Mouse (Mus musculus) ovary, adult 18-20 months (tissue): Measurements from ENCODE around the gene Il27ra.
"Not testable (repeated sequence)": the region's sequence is repeated elsewhere in the genome, so short reads cannot be mapped to it uniquely, and the experiment has no call there.

Source experiments
- DNase-seq: peaks from one replicate; pipeline ENCODE4 v3.0.0; 2022; ENCODE audit warnings: low spot score, mixed read lengths

Il27ra gene

DNA sequence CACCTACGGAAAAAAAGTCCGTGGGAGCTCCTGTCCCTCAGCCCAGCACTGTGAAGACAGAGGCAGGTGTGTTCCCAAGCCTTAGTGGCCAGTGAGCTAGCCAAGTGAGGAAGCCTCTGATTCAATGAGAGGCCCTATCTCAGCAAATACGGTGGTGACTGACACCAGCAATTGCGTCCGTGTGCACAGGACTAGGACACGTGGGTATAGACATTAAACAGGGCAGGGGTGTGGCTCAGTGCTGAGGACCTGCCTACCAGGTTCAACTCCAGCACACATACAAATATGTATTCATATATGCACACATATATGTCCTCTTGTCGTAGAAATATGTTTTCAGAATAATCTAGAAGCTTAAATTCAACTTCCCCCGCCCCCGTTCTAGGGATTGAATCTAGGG is 22.7 kb downstream of the Il27ra start:
- DNase-seq, result no peak

DNA sequence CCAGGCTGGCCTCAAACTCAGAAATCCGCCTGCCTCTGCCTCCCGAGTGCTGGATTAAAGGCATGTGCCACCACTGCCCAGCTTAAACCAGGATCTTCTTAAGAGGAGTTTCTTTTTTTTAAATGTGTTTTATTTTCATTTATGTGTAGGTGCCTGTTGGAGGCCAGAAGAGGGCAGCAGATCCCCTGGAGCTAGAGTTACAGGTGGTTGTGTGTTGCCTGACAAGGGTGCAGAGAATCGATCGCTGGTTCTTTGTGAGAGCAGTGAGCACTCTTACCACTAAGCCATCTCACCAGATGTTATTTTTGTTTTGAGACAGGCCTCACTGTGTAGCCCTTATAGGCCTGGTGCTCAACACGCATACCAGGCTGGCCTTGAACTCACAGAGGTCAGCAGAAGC is 26.6 kb downstream of the Il27ra start:
- DNase-seq, result no peak

DNA sequence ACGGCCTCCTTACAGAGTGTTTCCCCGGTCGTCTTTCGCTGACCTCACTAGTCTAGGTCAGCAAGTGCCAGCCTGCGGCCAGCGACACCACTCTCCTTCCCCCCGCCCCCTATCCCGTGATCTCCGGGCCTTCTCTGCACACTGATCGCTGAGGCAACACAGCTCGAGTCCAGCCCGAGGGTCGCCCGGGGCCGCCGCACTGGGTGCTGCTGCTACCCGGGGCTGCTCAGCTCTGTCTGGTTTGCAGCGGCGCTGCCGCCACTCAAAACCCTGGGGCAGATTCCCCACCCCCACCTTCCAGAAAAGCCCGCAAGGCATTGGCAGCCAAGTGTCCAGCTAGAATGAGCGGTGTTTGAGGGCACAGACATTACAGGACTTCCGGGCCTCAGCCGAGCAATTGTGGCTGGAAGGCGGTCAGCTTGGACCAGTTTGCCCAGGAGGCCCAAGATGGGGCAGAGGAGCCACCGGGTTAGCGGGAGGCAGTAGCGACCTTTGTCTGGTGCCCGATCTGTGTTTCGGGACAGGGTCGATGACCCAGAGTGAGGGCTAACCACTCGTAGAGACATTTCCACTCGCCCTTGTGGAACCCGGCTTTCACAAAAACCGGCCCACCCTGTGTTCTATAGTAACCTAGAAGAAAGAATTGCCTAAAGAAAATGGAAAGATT is 29.8 kb downstream of the Il27ra start:
- DNase-seq, result no peak

DNA sequence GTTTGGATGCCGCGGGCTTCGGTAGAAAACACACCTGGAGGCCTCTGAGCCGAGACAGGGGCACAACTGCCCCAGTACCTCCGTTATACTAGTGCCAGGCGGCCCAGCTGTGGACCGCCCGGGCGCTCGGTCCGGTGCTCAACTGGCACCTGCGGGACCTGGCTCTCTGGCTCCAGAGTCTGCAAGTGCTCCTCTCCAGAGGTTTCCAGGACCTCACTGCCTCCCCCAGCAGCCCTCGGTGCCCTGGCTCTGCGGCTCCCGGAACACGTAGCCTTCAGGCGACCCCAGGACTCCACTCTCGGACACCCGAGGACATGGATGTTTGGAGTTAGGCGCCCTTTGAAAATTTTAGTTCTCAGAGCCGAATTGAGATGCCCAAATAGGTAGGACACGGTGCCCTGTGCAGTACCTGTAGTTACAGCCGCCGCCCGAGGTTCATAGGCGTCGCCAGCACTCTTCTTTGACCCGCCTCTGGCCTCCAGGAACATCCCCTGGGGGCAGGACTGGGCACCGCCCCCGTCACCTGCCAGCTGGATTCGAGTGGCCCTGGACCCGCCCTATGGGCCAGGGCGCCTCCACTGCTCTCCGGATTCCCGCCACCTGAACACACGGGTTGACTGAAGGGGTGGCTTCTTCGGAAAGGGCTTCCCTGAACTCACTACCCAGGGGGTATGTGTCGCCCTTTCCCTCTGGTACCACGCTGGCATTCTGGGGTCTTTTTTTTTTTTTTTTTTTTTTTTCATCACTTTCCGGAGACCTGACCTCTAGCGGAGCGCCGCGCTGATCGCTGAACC is 30.5 kb downstream of the Il27ra start, which contains the start of gene 2210011C24Rik:
Gene 2210011C24Rik, minus strand, starts transcription at position 467 of the 794 bp plus-strand sequence.
- DNase-seq, result no peak

DNA sequence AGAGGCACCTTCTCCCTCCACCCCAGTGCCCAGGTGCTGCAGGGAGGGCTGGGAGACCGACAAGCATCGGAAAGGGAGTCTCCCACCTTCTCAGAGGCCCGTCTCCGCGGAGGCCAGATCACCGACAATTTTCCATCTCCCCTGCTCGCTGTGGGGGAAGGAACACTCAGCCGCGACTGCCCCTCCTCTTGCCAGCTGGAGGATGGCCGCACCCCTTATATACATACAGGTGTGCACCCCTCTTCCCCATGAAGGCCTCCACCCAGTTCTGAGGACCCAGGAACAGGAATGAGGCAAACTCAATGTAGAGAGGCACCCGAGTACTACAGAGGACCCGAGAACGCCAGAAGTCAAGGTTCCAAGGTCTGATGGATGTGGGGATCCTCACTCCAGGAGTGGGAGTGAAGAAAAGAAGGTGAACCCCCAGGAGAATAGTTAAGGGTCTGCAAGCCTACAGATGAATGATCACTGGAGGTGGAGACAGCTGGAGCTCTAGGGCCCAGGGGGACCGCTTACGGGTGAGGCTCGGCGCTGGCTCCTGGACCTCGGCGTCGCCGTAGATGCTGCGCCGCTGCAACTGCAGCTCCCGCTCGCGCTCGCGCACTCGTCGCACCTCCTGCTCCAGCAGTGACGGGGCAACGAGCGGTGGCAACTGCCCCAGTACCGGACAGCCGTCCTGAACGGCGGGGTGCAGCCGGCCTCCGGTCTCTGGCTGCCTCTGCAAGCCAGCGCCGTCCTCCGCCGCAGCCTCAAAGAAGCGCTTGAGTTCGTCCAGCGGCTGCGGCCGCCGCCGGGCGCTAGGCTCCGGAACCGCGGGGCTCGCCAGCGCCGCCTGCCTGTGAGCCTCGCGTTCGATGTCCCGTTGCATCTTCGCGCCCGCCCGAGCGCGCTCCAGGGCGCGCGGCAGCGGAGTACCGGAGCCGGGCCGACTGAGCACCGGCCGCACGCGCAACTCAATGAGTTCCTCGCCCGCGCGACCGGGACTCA is 31.5 kb downstream of the Il27ra start:
- DNase-seq, result no peak

DNA sequence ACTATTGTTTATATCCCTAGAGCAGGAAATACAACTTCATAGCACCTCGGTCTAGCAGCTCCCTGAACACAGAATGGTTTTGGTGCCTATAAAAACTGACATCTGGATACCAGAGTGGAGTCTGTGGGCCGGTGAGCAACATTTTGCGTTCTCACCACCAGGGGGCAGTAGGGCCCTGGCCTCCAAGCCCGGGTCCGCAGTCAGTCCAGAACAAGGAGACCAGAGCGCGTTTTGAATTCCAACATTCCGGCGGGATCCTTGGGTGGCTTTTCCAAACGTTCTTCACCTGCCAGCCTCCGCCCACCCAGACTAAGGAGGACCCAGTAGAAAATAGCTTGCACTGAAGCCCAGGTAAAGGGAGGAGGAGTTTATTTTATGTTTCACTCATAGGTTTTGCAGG is 32.5 kb downstream of the Il27ra start:
- peak; percentile 67 for DNase-seq

DNA sequence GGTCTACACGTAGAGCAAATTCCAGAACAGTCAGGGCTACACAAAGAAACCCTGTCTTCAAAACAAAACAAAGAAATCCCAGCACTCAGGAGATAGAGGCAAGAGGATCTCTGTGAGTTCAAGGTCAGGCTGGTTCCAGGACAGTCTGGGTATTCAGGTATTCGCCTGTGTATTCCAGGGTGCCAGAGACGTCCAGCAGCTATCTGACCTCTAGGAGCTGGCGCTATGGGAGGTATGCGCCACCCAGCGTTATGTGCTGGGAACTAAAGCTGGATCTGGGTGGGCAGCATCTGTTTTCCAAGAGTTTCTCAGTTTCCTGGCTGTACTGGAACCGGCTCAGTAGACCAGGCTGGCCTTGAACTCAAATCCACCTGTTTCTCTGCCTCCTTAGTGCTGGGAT is 34.0 kb downstream of the Il27ra start:
- no peak for DNase-seq

DNA sequence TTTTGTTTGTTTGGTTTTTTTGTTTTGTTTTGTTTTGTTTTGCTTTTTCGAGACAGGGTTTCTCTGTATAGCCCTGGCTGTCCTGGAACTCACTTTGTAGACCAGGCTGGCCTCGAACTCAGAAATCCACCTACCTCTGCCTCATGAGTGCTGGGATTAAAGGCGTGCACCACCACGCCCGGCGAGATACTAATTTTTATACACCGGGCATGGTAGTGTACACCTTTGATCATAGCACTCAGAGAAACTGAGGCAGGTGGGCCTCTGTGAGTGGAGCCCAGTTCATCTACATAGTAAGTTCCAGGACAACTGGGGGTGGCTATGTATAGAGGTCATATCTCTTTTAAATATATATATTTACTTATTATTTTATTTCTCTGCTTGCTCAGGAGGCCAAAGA is 36.9 kb downstream of the Il27ra start:
- DNase-seq, result not testable (repeated sequence)

DNA sequence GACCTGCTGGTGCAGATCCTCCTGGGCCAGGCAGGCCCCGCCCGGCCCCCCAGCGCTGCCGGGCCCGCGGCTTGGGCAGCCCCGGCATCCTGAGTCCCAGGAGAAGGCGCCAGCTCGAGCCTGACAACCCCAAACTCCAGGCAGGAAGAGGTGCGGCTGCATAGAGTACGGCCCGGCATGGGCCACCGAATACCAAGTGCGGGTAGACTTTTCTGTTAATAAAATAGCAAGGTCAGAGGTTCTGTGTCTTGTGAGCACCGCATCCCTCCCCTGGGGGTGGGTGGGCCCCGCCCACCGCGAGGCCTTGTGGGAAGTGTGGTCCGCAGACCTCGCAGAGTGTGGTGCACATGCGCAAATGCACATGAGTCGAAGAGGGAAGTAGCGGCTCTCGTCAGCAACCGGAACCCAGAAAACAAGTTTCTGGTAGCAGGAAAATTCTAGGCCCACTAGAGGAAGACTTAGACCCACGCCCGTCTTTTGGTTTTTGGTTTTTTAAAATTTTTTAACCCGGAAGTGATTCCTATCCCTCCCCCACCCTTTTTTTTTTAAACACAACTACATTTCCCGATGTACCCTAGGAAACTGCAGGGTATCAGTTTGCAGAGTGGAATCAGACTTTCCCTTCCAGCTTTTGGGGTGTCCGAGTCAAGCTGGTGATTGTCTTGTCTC is 37.7 kb downstream of the Il27ra start:
- peak; percentile 93 for DNase-seq

DNA sequence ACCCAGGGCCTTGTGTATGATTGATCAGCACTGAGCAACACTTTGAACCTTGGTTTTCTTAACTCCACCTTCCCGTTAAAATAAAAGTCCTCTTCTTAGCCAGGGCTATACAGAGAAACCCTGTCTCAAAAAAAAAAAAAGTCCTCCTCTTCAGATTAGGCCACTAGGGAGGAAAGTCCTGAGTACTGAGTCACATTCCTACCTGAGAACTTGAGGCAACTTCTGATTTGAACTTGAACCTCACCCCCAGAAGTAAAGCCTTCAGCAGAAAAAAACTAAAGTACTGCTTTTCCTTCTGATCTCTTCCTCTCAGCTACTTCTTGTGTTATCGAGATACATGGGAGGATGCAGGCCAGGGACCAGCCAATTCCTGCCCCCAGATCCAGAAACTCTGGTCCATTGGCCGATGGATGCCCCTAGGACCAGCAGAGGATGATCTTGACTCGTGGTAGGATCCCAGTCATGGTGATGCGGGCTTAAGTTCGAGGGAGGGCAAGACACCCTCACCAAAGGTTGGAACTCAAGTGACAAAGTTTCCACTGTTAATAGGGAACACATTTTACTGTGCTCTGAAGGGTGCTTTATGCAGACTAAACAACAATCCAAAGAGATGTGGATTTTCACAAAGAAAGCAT is 38.7 kb downstream of the Il27ra start:
- no peak for DNase-seq

DNA sequence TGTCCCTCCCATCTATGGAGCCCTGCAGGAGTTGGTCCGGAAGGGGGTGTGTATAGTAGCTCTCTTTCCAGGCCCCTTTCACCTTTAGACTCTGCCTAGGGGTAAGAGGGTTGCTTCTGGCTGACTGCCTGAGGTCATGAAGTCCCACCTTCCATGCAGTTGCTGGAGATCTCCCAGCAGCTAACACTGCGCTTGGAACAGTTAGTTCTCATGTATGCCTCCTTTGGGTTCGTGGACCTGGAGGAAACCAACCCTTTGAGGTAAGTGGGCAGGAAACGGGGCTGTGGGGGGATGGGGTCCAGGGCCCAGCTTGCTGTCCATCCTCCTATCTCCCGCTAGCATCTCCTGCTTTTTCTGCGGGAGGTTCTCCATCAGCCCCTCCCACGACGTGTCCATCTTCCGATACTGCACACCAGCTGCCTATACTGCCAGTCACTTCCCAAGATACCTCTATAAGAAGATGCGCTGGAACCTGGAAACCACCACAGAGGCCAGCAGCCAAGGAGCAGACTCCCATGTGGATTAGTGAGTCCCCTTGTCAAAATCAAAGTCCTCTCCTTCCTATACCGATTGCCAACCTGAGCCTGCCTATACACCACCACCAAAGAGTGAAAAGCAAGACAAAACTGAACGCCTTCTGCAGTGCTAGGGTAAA is 39.3 kb downstream of the Il27ra start:
- DNase-seq, result no peak

DNA sequence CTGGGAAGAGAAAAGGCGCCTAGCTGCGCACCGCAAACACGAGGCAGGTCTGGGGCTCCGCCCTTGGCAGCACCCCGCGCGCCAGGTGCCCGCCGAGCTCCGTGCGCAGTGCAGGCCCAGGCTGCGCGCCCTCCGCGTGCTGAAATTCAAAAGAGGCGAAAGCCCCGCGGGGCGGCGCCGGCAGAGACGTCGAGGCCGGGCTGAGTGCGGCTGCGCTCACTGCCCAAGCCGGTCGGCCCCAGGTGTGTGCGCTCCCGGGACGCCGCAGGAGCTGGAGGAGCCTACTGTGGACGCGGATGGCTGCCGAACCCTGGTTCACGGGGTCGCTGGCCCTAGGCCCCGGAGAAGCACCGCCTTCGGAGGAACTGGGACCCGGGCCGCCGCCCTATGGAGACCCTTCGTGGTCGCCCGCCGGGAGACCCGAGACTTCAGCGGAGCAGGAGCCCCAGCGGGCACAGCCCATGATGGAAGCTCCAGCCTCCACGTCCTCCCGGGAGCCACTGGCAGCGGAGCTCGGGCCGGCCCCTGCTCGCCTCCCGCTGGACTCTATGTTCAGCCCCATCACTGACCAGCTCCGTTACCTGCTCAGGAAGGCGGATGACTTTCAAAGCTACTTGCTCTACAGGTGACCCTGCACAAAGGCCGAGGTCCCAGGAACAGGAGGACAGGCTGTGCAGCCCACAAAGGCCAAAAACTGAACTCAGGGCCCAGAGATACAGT is 40.9 kb downstream of the Il27ra start, which contains the start of gene 1700067K01Rik:
Gene 1700067K01Rik, plus strand, starts transcription at position 222 of the 720 bp plus-strand sequence.
- no peak for DNase-seq

DNA sequence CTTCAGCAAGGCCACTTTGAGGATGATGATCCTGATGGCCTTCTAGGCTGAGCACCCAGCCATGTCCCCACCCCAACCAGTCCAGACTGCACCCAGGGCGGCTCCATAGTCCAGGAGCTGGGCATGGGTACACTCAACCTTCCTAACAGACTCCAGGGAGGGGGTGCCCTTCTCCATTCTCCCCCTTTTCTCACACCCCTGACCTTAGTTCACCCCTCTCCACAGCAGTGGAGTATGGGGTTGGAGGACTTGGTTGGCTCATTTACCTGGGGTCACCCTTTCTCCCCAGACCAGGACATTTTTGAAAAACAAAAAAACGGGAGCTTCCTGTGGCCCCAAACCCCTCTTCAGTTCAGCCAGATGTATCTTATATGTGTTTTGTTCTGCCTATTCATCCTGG is 42.6 kb downstream of the Il27ra start:
- DNase-seq, result no peak

DNA sequence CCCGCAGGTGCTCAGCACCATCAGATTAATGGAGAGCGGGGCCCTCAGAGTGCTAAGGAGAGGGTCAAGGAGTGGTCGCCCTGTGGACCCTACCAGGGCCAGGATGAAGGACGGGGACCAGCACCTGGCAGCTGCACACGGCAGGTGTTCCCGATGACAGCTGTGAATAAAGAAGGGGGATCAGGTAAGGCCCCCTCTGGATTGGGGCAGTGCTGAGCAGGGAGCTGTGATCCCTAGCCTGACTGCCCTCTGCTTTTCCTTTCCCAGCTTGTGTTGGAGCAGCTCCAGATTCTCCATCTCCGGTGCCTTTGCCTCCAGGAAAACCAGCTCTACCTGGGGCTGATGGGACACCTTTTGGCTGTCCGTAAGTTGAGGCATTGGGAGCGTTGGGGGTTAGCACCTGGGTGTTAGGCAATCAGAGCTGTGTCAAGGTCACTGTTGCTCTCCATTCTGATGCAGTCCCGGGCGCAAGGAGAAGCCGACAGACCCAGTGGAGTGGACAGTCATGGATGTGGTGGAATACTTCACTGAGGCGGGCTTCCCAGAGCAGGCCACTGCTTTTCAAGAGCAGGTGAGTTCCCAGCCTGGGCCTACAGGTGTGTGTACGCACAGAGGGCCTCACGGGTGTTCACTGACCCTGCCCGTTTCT is 43.2 kb downstream of the Il27ra start:
- DNase-seq, result no peak

DNA sequence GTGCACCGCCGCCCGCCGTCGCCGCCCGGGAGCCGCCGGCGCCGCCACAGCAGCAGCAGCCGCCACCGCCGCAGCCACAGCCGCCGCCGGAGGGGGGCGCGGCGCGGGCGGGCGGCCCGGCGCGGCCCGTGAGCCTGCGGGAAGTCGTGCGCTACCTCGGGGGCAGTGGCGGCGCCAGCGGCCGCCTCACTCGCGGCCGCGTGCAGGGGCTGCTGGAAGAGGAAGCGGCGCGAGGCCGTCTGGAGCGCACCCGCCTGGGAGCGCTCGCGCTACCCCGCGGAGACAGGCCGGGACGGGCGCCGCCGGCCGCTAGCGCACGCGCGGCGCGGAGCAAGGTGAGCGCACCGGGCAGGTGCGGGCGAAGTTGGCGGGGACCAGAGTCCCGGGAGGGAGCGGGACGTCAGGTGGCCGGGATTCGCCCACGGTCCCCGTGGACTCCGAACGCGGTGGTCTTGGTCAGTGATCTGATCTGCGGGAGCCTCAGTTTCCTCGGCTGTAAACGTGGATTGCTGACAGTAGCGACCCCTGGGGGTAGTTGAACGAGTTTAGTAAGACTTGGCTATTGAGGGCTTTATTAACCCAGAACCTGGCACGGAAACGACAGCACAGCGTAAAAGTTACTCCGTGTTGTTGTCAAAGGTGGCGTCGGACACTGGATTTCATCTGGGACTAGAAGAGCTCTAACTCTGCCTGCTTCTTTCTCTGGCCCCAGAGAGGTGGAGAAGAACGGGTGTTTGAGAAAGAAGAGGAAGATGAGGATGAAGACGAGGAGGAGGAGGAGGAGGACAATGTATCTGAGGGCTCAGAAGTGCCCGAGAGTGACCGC is 43.9 kb downstream of the Il27ra start:
- no peak for DNase-seq

DNA sequence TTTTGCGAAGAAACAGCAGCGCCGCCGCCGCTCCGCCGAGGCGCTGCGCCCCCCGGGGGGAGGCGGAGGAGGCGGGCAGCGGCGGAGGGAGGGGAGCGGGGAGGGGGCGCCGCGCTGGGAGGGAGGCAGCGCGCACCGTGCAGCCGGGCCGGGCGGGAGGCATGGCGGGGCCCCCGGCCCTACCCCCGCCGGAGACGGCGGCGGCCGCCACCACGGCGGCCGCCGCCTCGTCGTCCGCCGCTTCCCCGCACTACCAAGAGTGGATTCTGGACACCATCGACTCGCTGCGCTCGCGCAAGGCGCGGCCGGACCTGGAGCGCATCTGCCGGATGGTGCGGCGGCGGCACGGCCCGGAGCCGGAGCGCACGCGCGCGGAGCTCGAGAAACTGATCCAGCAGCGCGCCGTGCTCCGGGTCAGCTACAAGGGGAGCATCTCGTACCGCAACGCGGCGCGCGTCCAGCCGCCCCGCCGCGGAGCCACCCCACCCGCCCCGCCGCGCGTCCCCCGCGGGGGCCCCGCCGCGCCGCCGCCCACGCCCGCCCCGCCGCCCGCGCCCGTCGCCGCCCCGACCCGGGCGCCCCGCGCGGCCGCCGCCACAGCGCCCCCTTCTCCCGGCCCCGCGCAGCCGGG is 44.8 kb downstream of the Il27ra start, which contains the start of gene Samd1:
Gene Samd1, plus strand, starts transcription at position 162 of the 631 bp plus-strand sequence.
- no peak for DNase-seq

DNA sequence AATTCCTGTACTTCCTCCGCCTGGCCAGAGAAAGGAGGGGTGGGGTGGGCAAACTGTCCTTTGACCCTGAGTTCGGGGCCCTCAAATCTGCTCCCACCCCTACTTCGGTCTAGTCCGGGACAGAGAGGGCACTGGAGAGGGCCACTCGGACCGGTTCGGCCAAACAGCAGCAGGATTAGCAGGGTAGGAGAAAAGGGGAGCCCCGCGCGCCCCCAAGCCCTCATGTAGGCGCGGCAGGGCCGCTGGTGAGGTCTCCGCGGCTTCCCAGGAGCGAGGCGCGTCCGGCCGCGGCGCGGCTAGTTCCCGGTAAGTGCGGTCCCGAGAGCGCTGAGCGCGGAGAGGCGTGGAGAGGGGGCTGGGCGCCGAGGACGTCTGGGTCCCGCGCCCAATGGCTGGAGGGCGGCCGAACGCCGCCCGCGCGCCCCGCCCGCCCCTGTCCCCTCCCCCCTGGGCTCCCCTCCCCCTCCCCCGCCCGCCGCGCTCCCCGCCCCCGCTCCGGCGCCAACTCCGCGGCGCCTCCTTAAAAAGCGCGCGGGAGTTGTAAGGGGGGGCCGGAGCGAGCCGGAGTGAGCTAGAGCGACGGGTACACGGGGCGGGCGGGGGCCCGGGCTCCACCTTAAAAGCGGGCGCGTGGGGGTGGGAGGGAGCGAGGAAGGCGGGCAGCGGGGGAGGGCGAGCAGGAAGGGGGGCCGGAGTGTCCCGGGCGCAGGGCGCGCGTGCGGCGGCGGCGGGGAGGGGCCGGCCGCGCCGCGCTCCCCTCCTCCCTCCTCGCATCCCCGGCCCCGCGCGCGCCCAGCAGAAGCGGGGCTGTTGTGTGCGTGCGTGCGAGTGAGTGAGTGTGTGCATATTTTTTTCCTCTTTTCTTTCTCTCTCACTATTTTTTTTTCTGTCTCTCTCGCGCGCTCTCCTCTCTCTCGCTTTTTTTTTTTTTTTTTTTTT is 45.6 kb downstream of the Il27ra start:
- peak; percentile 86 for DNase-seq
